Mouse (Mus musculus) myocyte (in vitro differentiated cells): ENCODE results near the gene Spem1. TPM values are rescaled to one million over a fixed set of nuclear protein-coding genes. Genes with fewer than 3 reads are reported as not detected.

Experiments used
- H3K27me3 ChIP-seq: one replicate; pipeline ENCODE4 v1.6.1; 2011; ENCODE audit not compliant: control insufficient read depth, insufficient read depth, insufficient read length
- H3K36me3 ChIP-seq: one replicate; pipeline ENCODE4 v1.6.1; 2011; ENCODE audit not compliant: control insufficient read depth, insufficient read depth
- H3K4me2 ChIP-seq: one replicate; pipeline ENCODE4 v1.6.1; 2011; ENCODE audit warnings: low read depth, control low read depth
- H3K4me3 ChIP-seq: one replicate; pipeline ENCODE4 v1.5.1; 2011; ENCODE audit warnings: mild to moderate bottlenecking, control low read depth, moderate library complexity
- H3K79me2 ChIP-seq: one replicate; pipeline ENCODE4 v1.6.1; 2011; ENCODE audit not compliant: control insufficient read depth, insufficient read depth
- H3ac ChIP-seq: one replicate; pipeline ENCODE4 v1.6.1; 2011; ENCODE audit not compliant: control insufficient read depth, insufficient read length
- CEBPB ChIP-seq: IDR thresholded peaks from 2 replicates; pipeline ENCODE4 v1.6.1; 2011; ENCODE audit warnings: mild to moderate bottlenecking, moderate library complexity; ENCODE audit not compliant: poor library complexity, insufficient read depth, severe bottlenecking
- E2F4 ChIP-seq: IDR thresholded peaks from one replicate; pipeline ENCODE4 v1.6.1; 2011; ENCODE audit warnings: mild to moderate bottlenecking, control low read depth, moderate library complexity; ENCODE audit not compliant: insufficient read depth
- MAX ChIP-seq: IDR thresholded peaks from one replicate; pipeline ENCODE4 v1.6.1; 2011; ENCODE audit warnings: low read depth, mild to moderate bottlenecking, control low read depth
- MYOD1 ChIP-seq, 3 experiments: IDR thresholded peaks; one replicate each; pipeline ENCODE4 v1.6.1; 2011; ENCODE audit warnings: control low read depth in 2 of 3, low read depth in 2 of 3, mild to moderate bottlenecking in 2 of 3, moderate library complexity in 1 of 3; ENCODE audit not compliant: insufficient read length in 2 of 3, control insufficient read depth in 1 of 3
- MYOG ChIP-seq, 3 experiments: IDR thresholded peaks; one replicate each; pipeline ENCODE4 v1.6.1; 2011; ENCODE audit warnings: control low read depth in 2 of 3, low read depth in 2 of 3, mild to moderate bottlenecking in 2 of 3; ENCODE audit not compliant: insufficient read length in 2 of 3, control insufficient read depth in 1 of 3, insufficient read depth in 1 of 3
- POLR2A ChIP-seq: IDR thresholded peaks from one replicate; pipeline ENCODE4 v1.6.1; 2011; ENCODE audit warnings: low read depth, mild to moderate bottlenecking, control low read depth, moderate library complexity; ENCODE audit not compliant: insufficient read length
- POLR2AphosphoS2 ChIP-seq: IDR thresholded peaks from one replicate; pipeline ENCODE4 v1.6.1; 2011; ENCODE audit warnings: low read depth, control low read depth; ENCODE audit not compliant: insufficient read length
- REST ChIP-seq: IDR thresholded peaks from one replicate; pipeline ENCODE4 v1.6.1; 2011; ENCODE audit warnings: mild to moderate bottlenecking, control low read depth, moderate library complexity; ENCODE audit not compliant: insufficient read depth, insufficient read length
- SRF ChIP-seq: IDR thresholded peaks from one replicate; pipeline ENCODE4 v1.6.1; 2011; ENCODE audit warnings: low read depth; ENCODE audit not compliant: control insufficient read depth, insufficient read length
- TCF12 ChIP-seq: IDR thresholded peaks from one replicate; pipeline ENCODE4 v1.6.1; 2011; ENCODE audit warnings: mild to moderate bottlenecking, control low read depth; ENCODE audit not compliant: poor library complexity, insufficient read depth, severe bottlenecking
- TCF3 ChIP-seq: IDR thresholded peaks from one replicate; pipeline ENCODE4 v1.6.1; 2011; ENCODE audit warnings: low read depth, control low read depth; ENCODE audit not compliant: insufficient read length
- USF1 ChIP-seq: IDR thresholded peaks from one replicate; pipeline ENCODE4 v1.6.1; 2011; ENCODE audit warnings: low read depth, mild to moderate bottlenecking, control low read depth, moderate library complexity
- polyA plus RNA-seq: library from polyadenylated mRNA; unstranded; fragments of >200 nt; fragmentation: generic; extraction: Trizol; gene quantifications from one replicate; pipeline ENCODE4 v1.2.1, GENCODE M21; 2012; ENCODE audit warnings: missing spikeins

The Spem1 gene
- polyA plus RNA-seq, 1 experiment: 0.05 TPM

DNA sequence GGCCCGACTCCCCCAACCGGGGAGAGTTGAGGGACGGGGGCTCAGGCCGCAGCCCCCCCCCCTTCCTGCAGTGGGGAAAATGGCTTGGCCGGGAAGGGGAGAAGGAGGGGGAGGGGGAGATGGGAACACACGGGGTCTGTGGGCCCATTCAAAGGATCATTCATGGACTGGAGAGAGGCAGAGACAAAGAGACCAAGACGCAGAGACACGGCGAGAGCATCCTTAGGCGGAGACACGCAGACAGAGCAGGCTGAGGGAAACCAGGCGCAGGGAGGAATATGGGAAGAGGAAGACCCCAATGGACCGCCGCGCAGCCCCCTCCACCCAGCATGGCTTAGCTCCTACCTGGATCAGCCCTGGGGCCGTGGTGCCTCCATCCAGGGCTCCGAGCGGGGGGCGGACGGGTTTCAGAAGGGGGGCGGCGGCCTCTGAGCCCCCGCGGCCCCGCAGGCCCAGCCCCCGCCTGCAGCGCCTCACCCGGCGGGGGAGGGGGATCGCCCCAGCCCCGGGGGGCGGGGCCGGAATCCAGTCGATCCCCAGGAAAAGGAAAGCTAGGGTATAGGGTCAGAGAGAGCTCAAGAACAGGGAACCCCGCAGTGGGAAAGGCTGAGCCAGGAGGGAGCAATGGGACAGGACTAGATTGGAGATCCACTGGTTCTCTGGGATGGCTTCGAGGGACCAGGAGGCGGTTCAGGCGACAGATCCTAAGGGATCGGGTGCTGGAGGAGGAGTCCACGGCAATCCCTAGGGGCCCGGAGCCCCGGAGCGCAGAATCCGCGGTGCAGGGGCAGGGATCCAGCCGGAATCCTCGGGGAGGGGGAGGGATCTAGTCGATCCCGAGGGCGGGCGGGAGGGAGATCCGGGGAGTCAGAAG lies 15.0 kb upstream of the Spem1 start:
- Histone ChIP-seq H3K27me3 (no peaks in the 10 kb centered on the region), H3ac (peak overlapping the region; percentile 84), H3K36me3 (no peaks in the 10 kb centered on the region), H3K79me2 (no peaks in the 10 kb centered on the region), H3K4me2 (peak overlapping the region; percentile 86), H3K4me3 (peak overlapping the region; percentile 39)
- TF ChIP-seq TCF3 (no peak), POLR2A (no peak), POLR2AphosphoS2 (no peak), MAX (no peak), SRF (no peak), USF1 (no peak), E2F4 (no peak), MYOG (IDR thresholded peaks at IDR 0.05; ENCODE audit: control insufficient read depth in 1 of 3, insufficient read depth in 1 of 3, insufficient read length in 2 of 3, low read depth in 2 of 3) (no peak), REST (no peak)

GRCm38 (mm10) chr11:69835966-69836335 lies 14.0 kb upstream of the Spem1 start:
- Histone ChIP-seq H3ac (no peak overlapping the region), H3K4me2 (peak overlapping the region; percentile 86), H3K4me3 (peak overlapping the region; percentile 39), H3K79me2 (no peaks in the 10 kb centered on the region), H3K27me3 (no peaks in the 10 kb centered on the region), H3K36me3 (no peaks in the 10 kb centered on the region)
- TF ChIP-seq POLR2AphosphoS2 (no peak), POLR2A (no peak), REST (no peak), SRF (no peak), CEBPB (no peak), MYOG (IDR thresholded peaks at IDR 0.05; ENCODE audit: control insufficient read depth in 1 of 3, insufficient read depth in 1 of 3, insufficient read length in 2 of 3, low read depth in 2 of 3) (no peak), TCF12 (no peak), MYOD1 (IDR thresholded peaks at IDR 0.05; ENCODE audit: control insufficient read depth in 1 of 3, insufficient read length in 2 of 3, low read depth in 2 of 3) (no peak)

- no peak overlapping the region for H3K4me2 ChIP-seq
- H3K36me3 ChIP-seq: no peaks in the 10 kb centered on the region
- H3K27me3 ChIP-seq: no peaks in the 10 kb centered on the region
- H3ac ChIP-seq: no peak overlapping the region
- no peaks in the 10 kb centered on the region for H3K79me2 ChIP-seq
- TF ChIP-seq POLR2A: no peak
- no peak for TF ChIP-seq MYOG (IDR thresholded peaks at IDR 0.05; ENCODE audit: control insufficient read depth in 1 of 3, insufficient read depth in 1 of 3, insufficient read length in 2 of 3, low read depth in 2 of 3)
- no peak overlapping the region for H3K4me3 ChIP-seq
Measured at GRCm38 (mm10) chr11:69835326-69835965, 13.5 kb upstream of the Spem1 start.

- TF ChIP-seq POLR2AphosphoS2 (no peak), POLR2A (no peak), SRF (no peak), CEBPB (no peak), MAX (no peak), USF1 (no peak), TCF12 (no peak), TCF3 (no peak), E2F4 (no peak), REST (no peak), MYOD1 (IDR thresholded peaks at IDR 0.05; ENCODE audit: control insufficient read depth in 1 of 3, insufficient read length in 2 of 3, low read depth in 2 of 3) (no peak), MYOG (IDR thresholded peaks at IDR 0.05; ENCODE audit: control insufficient read depth in 1 of 3, insufficient read depth in 1 of 3, insufficient read length in 2 of 3, low read depth in 2 of 3) (no peak)
- H3ac ChIP-seq: no peak overlapping the region
- no peak overlapping the region for H3K4me2 ChIP-seq
- no peaks in the 10 kb centered on the region for H3K36me3 ChIP-seq
- H3K27me3 ChIP-seq: no peaks in the 10 kb centered on the region
- H3K4me3 ChIP-seq: no peak overlapping the region
- H3K79me2 ChIP-seq: no peaks in the 10 kb centered on the region
Measured at GRCm38 (mm10) chr11:69834001-69834549, 12.1 kb upstream of the Spem1 start.
